Mouse (Mus musculus): ENCODE data around the gene Mbd4.

- no peak for TF ChIP-seq POLR2A (IDR thresholded peaks at IDR 0.05; ENCODE audit: borderline replicate concordance, insufficient read depth, low read length)
- no peak for TF ChIP-seq CTCF (IDR thresholded peaks at IDR 0.05; ENCODE audit: borderline replicate concordance, insufficient read depth, low read depth, low read length)
Observed at GRCm38 (mm10) chr6:115845006-115845405, 8.2 kb downstream of the Mbd4 start.
